Mouse (Mus musculus) midbrain, embryonic 14.5 days (tissue): ENCODE results near the gene Hexim2. TPM values are rescaled to one million over a fixed set of nuclear protein-coding genes. Genes with fewer than 3 reads are reported as not detected.

Experiments
- ATAC-seq: fragments of 200-750 bp; cut with Nextera tagmentation; 2 replicates; pipeline ENCODE4 v1.8.0; 2017; ENCODE audit warnings: moderate number of reproducible peaks, moderate library complexity; ENCODE audit not compliant: low FRiP score, low TSS enrichment
- DNase-seq: peaks from one replicate; pipeline ENCODE4 v3.0.0-alpha.2; 2015
- H3K27ac ChIP-seq: fragments of 300-500 bp; sonication (generic); replicated peaks from 2 replicates; pipeline ENCODE4 v1.5.1; 2014; ENCODE audit warnings: mild to moderate bottlenecking, low read depth, low read length, moderate library complexity
- H3K27me3 ChIP-seq: fragments of 300-500 bp; sonication (generic); 2 replicates; pipeline ENCODE4 v1.6.1; 2014; ENCODE audit warnings: low read length, control low read depth, mixed read lengths; ENCODE audit not compliant: control insufficient read depth, insufficient read depth
- H3K36me3 ChIP-seq: fragments of 300-500 bp; sonication (generic); 2 replicates; pipeline ENCODE4 v1.6.1; 2014; ENCODE audit warnings: low read length, control low read depth; ENCODE audit not compliant: control insufficient read depth, insufficient read depth
- H3K4me1 ChIP-seq: fragments of 300-500 bp; sonication (generic); 2 replicates; pipeline ENCODE4 v1.6.1; 2014; ENCODE audit warnings: mild to moderate bottlenecking, antibody characterized with exemption, low read length, control low read depth; ENCODE audit not compliant: control insufficient read depth, insufficient read depth
- H3K4me2 ChIP-seq: fragments of 300-500 bp; sonication (generic); 2 replicates; pipeline ENCODE4 v1.6.1; 2014; ENCODE audit warnings: mild to moderate bottlenecking, low read length, moderate library complexity
- H3K4me3 ChIP-seq: fragments of 300-500 bp; sonication (generic); replicated peaks from 2 replicates; pipeline ENCODE4 v1.5.1; 2014; ENCODE audit warnings: low read depth, low read length
- H3K9ac ChIP-seq: fragments of 300-500 bp; sonication (generic); replicated peaks from 2 replicates; pipeline ENCODE4 v1.6.1; 2014; ENCODE audit warnings: mild to moderate bottlenecking, low read length, moderate library complexity
- H3K9me3 ChIP-seq: fragments of 300-500 bp; sonication (generic); 2 replicates; pipeline ENCODE4 v1.6.1; 2016; ENCODE audit warnings: low read length, control low read depth, mixed read lengths; ENCODE audit not compliant: control insufficient read depth
- WGBS: fragments of 180-500 bp; shearing (Covaris S2); extraction: QIAGEN DNeasy Blood & Tissue Kit; methylation state at CpG from one replicate; pipeline ENCODE4 v1.1.7; 2014; 5-methylcytosine and 5-hydroxymethylcytosine counted together
- polyA plus RNA-seq: library from polyadenylated mRNA; unstranded; fragments of >200 nt; fragmentation: Nextera tagmentation; extraction: Ambion mirVana; gene quantifications from 2 replicates; pipeline ENCODE4 v1.2.1, GENCODE M21; 2014

The Hexim2 gene
- polyA plus RNA-seq, 1 experiment from 2014 or later: 22.9 TPM

DNA sequence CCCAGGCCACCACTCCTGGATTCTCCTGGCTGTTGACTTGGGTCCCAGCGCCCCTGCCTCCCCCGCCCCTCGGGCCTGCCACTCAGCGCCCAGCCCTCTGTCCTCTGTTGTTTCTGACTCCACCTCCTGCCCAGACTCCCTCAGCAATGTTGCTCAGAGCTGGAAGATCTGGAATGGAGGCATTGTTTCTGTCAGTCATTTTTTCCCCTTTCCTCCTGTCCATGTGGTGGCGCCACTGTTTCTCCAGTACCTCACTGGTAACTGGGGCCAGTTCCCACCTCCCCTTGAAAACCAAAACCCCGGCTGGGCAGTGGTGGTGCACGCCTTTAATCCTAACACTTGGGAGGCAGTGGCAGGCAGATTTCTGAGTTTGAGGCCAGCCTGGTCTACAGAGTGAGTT lies 29.2 kb downstream of the Hexim2 start:
- H3K36me3 ChIP-seq: no peaks in the 10 kb centered on the region
- no peaks in the 10 kb centered on the region for H3K27me3 ChIP-seq
- H3K4me3 ChIP-seq: no peak overlapping the region
- DNase-seq: no peak
- H3K9me3 ChIP-seq: no peaks in the 10 kb centered on the region
- WGBS: 78% methylated on average over 7 of the region's 7 CpGs
- ATAC-seq: no peak
- H3K27ac ChIP-seq: no peak overlapping the region
- no peak overlapping the region for H3K9ac ChIP-seq
- 0 out of 2 replicates have a peak, but pooled peaks cover 6% of the 10 kb centered on the region for H3K4me1 ChIP-seq
- H3K4me2 ChIP-seq: no peak overlapping the region

DNA sequence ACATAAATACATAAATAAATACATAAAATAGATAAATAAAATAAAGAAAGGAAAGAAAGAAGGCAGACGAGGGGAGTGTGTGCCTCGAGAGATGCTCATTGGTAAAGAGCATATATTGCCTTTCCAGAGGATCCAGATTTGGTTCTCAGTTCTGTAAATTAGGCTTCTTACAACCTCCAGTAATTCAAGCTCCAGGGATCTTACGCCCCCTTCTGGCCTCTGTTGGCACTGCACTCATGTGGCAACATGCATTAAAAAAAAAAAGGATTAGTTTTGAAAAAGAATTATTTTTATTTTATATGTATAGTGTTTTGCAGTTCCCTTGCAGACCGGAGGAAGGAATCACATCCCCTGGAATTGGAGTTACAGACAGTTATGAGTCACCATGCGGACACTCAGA lies 29.9 kb downstream of the Hexim2 start:
- WGBS: 88% methylated on average over 5 of the region's 5 CpGs

DNA sequence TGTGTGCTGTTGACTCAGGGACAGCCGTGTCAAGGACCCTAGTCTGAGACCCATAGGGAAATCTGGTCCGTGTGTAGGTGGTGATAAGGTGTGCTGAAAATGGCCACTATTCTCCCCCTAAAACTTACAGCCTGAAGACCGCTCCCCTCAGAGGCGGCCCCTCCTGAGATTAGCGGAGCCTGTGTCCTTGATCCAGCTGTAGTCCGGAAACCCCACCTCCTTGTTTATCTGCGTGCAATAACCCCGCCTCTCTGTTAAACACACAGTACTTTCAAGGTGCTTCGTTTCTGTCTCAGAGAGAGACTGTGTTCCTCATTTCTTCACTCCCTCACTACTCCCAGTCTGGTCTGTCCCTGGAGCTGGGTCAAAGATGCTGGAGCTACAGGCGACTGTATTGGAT lies 32.2 kb downstream of the Hexim2 start:
- 35% methylated on average over 10 of the region's 10 CpGs for WGBS
- H3K27ac ChIP-seq: no peak overlapping the region
- peaks cover under 1% of the 10 kb centered on the region; the same call in 1 of the 2 replicates for H3K4me1 ChIP-seq
- no peaks in the 10 kb centered on the region for H3K27me3 ChIP-seq
- no peak overlapping the region for H3K9ac ChIP-seq
- no peak for DNase-seq
- no peaks in the 10 kb centered on the region for H3K36me3 ChIP-seq
- H3K4me3 ChIP-seq: no peak overlapping the region
- no peak for ATAC-seq
- no peak overlapping the region for H3K4me2 ChIP-seq
- H3K9me3 ChIP-seq: no peaks in the 10 kb centered on the region

More for the DNA sequence above, 29.9 kb downstream of the Hexim2 start:
- ATAC-seq (no peak), DNase-seq (no peak)
- H3K36me3 ChIP-seq: no peaks in the 10 kb centered on the region
- H3K27me3 ChIP-seq: no peaks in the 10 kb centered on the region
- no peaks in the 10 kb centered on the region for H3K9me3 ChIP-seq
- H3K9ac ChIP-seq: no peak overlapping the region
- H3K4me1 ChIP-seq: 0 out of 2 replicates have a peak, but pooled peaks cover 6% of the 10 kb centered on the region
- H3K4me3 ChIP-seq: no peak overlapping the region
- no peak overlapping the region for H3K4me2 ChIP-seq
- no peak overlapping the region for H3K27ac ChIP-seq

DNA sequence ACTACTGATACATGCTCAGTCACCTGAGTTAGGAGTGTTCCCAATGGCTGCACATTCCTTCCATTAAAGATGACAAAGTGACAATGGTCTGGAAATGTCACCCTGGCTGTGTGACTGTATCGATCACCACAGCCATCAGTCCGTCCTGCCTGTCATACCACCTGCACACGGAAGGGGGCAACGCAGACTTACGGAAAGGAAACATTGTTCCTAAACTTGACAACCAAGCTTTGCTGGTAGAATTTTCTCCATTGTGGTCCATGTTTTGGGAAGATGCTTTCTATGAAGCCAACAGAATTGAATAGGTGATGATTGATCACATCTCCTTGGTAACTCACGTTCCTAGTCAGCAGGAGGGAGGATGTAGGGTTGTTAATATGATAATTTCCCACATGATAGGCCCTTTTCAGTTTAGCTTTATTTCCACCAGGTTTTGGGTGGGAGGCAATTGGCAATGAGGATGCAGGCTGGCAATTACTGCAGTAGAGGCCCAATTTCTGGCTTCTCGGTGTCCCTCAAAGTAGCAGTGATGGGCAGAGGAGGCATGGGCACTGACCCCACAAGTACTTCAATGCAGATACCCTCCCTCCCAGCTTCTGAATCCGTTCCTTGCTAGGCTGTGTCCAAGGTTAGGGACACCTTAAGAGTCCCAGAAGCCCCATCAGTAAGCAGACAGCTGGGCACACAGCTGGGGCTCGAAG lies 36.6 kb downstream of the Hexim2 start:
- Histone ChIP-seq H3K4me3 (no peak overlapping the region), H3K9me3 (no peaks in the 10 kb centered on the region), H3K36me3 (no peaks in the 10 kb centered on the region), H3K9ac (no peak overlapping the region), H3K4me2 (no peak overlapping the region), H3K4me1 (peaks cover 17% of the 10 kb centered on the region), H3K27ac (no peak overlapping the region), H3K27me3 (peaks cover 17% of the 10 kb centered on the region)
- DNase-seq: peak; percentile 86
- WGBS: 24% methylated on average over 9 of the region's 9 CpGs
- no peak for ATAC-seq

DNA sequence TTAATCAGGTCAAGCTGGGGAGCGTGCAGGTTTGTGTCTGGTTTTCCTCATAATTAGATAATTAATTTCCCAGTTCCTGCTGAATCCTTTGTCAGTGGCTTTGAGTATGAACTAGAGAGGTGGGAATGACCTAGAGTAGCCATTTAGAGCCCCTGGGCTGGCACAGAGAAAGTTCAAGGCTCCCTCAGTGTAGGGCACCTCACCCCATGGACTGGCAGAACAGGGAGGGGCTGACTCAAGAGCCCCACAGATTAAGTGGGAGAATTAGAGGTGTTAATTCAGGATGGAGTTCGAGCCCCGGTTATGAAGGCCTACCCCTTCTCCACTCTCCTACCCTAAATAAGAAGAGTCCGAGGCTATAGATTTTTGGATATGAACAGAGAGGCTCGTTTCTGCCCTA lies 37.4 kb downstream of the Hexim2 start:
- Histone ChIP-seq H3K9ac (no peak overlapping the region), H3K4me1 (peaks cover 17% of the 10 kb centered on the region), H3K4me3 (peak overlapping the region; percentile 67; the same call in 1 of the 2 replicates), H3K36me3 (no peaks in the 10 kb centered on the region), H3K27ac (peak overlapping the region; percentile 63; the same call in 1 of the 2 replicates), H3K9me3 (no peaks in the 10 kb centered on the region), H3K4me2 (peak overlapping the region; percentile 78), H3K27me3 (peaks cover 17% of the 10 kb centered on the region)
- DNase-seq (no peak), ATAC-seq (no peak)
- 87% methylated on average over 5 of the region's 5 CpGs for WGBS

DNA sequence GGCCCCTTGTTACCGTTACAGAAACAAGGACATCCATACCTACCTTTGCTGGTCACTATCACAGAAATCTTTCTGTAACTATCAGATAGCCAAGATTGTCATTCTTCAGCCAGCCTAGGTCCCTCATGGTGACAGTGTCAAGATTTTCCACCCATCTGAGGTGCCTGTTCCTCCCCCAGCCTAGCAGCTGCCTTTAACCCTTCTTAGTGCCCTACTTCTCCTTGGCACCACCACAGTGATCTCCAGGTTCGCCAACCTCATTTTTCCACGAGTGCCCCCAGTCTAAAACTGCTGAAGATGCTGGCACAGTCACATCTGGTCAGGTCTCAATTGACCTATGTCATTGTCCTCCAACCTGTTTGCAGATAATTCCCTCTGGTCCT lies 37.9 kb downstream of the Hexim2 start:
- H3K9ac ChIP-seq: peak overlapping the region; percentile 75
- H3K36me3 ChIP-seq: no peaks in the 10 kb centered on the region
- DNase-seq: peak; percentile 15
- peak overlapping the region; percentile 63 for H3K27ac ChIP-seq
- H3K4me1 ChIP-seq: peaks cover 17% of the 10 kb centered on the region
- peaks cover 17% of the 10 kb centered on the region for H3K27me3 ChIP-seq
- H3K9me3 ChIP-seq: no peaks in the 10 kb centered on the region
- WGBS: 41% methylated on average over 3 of the region's 3 CpGs
- H3K4me2 ChIP-seq: peak overlapping the region; percentile 78
- no peak for ATAC-seq
- H3K4me3 ChIP-seq: peak overlapping the region; percentile 67

DNA sequence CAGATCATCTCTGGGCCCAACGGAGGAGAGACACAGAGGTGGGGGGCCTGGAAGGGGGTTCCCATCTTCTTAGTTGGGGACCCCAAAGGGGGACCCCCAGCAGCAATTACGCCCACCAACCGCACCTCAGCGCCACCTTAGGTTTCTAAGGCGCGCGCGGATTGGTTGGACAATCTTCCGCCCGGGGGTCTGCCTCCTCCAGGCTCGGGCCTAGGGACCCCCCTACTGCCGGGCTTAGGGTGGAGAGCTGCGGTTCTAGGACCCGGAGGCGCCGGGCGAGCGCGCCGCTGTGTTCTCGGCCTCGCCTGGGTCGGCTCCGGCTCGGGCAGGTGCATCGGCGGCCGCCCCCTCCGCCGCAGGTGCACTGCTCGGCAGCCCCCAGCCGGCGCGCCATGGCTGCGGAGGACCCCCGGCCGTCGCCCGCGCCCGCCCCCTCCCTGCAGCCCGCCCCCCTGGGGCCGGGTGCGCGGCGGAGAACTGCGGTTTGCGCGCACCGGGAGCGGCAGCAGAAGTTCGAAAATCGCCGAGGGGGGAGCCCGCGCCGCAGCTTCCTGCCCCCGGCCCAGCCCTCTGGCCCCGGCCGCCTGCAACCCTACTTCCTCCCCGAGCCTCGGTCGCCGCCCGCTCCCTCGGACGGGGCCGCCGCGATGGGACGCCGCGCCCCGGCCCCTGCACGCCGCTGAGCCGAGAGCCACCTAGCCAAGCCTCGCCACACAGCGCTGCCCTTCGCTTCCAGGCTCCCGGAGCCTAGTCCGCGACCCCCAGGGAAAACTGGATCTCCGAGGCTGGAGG lies 38.5 kb downstream of the Hexim2 start, which contains the start of gene Fmnl1:
Gene Fmnl1, plus strand, starts transcription at position 614 of the 792 bp plus-strand sequence.
- peak within 1 kb of the TSS; percentile 78 for H3K4me2 ChIP-seq
- H3K27me3 ChIP-seq: peaks cover 17% of the 10 kb centered on the region
- under 1% methylated on average over 74 of the region's 84 CpGs for WGBS
- peak within 1 kb of the TSS; percentile 67 for H3K4me3 ChIP-seq
- H3K9me3 ChIP-seq: no peaks in the 10 kb centered on the region
- H3K36me3 ChIP-seq: no peaks in the 10 kb centered on the region
- peak; percentile 80; the same call in 1 of the 2 replicates for ATAC-seq
- peak; percentile 85 for DNase-seq
- H3K9ac ChIP-seq: peak within 1 kb of the TSS; percentile 75
- peak within 1 kb of the TSS; percentile 63 for H3K27ac ChIP-seq
- peaks cover 17% of the 10 kb centered on the region for H3K4me1 ChIP-seq

DNA sequence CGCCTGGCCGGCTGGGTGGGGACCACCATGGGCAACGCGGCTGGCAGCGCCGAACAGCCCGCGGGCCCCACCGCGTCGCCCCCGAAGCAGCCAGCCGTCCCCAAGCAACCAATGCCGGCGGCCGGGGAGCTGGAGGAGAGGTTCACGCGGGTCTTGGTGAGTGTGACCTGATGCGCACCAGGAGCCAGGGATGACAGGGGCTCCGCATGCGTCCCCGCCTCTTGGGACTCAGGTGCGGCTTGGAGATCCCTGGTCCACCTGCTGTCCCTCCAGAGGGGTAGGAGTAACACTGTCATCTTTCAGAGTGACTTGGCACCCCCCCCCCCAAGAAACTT lies 39.0 kb downstream of the Hexim2 start:
- ATAC-seq (no peak), DNase-seq (no peak)
- Histone ChIP-seq H3K9me3 (no peaks in the 10 kb centered on the region), H3K4me3 (peak overlapping the region; percentile 67), H3K4me2 (peak overlapping the region; percentile 78), H3K36me3 (no peaks in the 10 kb centered on the region), H3K27me3 (peaks cover 17% of the 10 kb centered on the region), H3K9ac (peak overlapping the region; percentile 75), H3K27ac (no peak overlapping the region), H3K4me1 (peaks cover 17% of the 10 kb centered on the region)
- under 1% methylated on average over 23 of the region's 23 CpGs for WGBS
